Mouse (Mus musculus) liver, embryonic 18 days (tissue): ENCODE results near the gene Dna2. TPM values are rescaled to one million over a fixed set of nuclear protein-coding genes. Genes with fewer than 3 reads are reported as not detected.

Experiments used
- polyA plus RNA-seq: library from polyadenylated mRNA; depleted of rRNA; stranded (reverse); fragments of >200 nt; gene quantifications from 2 replicates; pipeline ENCODE4 v1.2.3, GENCODE M21; 2012; rRNA removed

Gene Dna2
- 14.9 and 15.6 TPM in 2 replicates for polyA plus RNA-seq

DNA sequence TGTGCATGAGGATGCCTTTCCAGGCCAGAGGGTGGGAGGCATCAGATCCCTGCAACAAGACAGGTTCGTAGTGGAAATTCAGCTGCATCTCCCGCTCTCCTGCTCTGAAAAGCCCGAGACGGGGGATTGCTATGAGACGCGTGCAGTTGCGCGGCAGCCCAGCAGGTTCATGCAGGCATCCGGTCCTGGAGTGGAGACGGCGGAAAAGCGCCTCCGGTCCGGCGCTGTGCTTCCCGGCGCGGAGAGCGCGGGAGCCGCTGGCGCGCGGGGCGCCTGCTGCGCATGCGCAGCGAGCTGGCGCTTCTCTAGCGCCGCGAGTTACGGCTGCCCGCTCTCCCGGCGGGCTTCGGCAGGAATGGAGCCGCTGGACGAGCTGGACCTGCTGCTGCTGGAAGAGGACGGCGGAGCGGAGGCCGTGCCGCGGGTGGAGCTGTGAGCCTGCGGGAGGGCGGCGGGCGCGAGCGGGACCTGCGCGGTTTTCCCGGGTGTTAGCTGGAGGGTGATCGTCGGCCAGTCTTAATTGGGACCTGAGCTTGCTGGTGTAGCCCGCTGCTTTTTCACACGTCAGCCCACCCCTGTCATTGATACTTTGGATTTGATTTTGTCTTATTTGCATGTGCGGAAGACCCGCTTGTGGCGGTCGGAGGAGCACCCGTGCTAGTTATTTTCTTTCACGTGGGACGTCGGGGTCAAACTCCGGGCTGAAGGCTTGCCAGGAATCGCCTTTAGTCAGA lies at the start of gene Dna2:
TSS of gene Dna2 (plus strand) at position 289 of the 734 bp plus-strand sequence.

DNA sequence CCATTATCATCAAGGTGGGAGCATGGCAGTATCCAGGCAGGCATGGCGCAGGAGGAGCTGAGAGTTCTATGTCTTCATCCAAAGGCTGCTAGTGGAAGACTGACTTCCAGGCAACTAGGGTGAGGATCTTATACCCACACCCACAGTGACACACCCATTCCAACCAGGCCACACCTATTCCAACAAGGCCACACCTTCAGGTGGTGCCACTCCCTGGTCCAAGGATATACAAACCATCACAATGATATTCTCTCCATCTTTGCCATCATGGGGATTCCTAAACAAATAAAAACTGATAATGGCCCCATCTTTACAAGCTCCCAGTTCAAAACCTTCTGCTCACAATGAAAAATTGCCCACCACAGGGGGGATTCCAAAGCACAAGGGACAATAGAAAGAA lies 37.9 kb upstream of the Dna2 start, which contains the start of gene Tet1:
TSS of gene Tet1 (minus strand) at position 101 of the 400 bp plus-strand sequence.

DNA sequence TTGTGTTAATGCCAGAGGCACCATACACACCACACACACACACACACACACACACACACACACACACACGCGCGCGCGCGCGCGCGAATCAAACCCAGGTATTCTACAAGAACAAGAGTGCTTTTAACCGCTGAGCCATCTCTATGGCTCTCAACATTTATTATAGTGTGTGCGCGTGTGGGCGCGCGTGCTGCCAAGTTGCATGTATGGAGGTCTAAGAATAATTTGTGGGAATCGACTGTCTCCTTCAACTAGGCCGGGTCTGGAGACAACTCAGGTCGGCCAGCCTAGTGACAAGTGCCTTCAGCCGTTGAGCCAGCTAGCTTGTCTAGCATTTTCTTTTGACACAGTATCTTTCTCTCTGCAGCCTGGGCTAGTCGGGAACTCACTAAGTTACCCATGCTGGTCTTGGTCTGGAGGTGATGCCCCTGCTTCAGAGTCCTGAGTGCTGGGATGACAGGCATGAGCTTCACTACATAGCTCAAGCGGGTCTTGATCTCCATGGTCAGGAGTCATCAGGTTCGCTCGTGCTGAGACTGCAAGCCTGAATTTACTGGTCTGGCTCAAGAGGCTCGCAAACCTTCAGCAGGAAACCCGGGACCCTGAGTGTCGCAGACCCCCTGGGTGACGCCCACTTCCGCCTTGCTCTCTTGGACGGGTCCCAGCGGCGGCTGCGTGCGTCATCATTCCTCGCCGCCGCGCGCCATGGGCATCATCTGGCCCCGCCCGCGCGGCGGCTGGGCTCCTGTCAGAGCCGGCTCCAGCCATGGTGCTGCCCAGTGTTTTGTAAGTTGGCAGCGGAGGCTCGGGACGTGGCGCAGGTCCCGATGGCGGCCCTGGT lies 26.7 kb upstream of the Dna2 start, which contains the start of gene Slc25a16:
TSS of gene Slc25a16 (plus strand) at position 709 of the 841 bp plus-strand sequence.

DNA sequence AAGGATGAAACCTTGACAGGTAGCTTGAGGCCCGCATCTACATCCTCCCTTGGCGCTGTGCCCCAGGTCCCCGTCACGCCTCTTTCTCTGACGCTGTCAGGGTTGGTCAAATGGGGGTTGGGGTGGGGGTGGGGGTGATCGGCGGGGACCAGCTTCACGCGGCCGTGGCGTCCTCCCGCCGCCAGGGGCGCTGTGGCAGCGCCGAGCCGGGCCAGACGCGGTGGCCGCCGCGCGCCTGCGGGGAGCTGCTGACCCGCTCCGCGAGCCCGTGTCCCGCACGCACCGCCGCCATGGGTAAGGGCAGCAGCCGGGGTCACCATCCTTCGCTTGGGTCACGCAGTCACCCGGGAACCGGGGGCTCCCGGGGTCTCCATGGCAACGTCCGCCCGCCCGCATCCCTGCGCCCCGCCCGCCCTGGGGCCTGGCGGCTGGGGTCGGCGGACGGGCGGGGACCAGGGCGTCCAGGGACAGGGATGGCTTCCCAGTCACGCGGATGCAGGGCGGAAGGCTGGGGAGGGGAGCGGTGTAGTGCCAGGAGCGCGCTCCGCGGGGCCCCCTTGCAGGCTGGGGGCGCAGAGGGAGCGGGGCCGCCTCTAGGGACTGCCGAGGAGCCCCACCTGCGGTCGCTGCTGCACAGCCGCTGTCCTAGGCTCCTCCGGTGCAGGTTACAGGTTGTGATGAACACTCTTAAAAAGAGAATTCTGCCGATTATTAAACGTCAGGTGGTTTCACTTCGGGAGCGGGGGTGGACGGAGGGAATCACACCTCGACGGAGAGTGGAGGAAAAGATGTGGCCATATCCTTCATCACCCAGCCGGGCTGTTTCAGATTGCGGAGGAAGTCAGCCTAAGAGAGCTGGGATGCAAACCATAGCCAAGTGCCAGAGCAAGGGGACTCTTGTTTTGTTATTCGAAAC lies 33.5 kb downstream of the Dna2 start, which contains the start of gene Rufy2:
TSS of gene Rufy2 (plus strand) at position 185 of the 916 bp plus-strand sequence.

Other genes starting within 250 kb of the Dna2 start
- gene Stox1, start 220.9 kb upstream of the Dna2 start, polyA plus RNA-seq = 0.15 and 0.24 TPM in 2 replicates
- gene Ccar1, start 154.7 kb upstream of the Dna2 start, polyA plus RNA-seq = 22.2 and 24.3 TPM in 2 replicates
- gene Tet1, start 38.0 kb upstream of the Dna2 start, polyA plus RNA-seq = 0.19 and 0.36 TPM in 2 replicates
- gene Slc25a16, start 26.4 kb upstream of the Dna2 start, polyA plus RNA-seq = 7.2 and 7.5 TPM in 2 replicates
- 1.6 and 1.8 TPM in 2 replicates for gene Rufy2, start 33.2 kb downstream of the Dna2 start, polyA plus RNA-seq
- 18.0 and 21.2 TPM in 2 replicates for gene Hnrnph3, start 77.2 kb downstream of the Dna2 start, polyA plus RNA-seq
- gene Pbld2, start 77.3 kb downstream of the Dna2 start, polyA plus RNA-seq = 6.1 and 7.4 TPM in 2 replicates
- 92.1 and 101 TPM in 2 replicates for gene Pbld1, start 113.1 kb downstream of the Dna2 start, polyA plus RNA-seq
- gene Atoh7, start 152.6 kb downstream of the Dna2 start, polyA plus RNA-seq = 0.08 TPM in 2 replicates